Mouse (Mus musculus): ENCODE measurements around the gene Stk38. TPM values are rescaled to one million over a fixed set of nuclear protein-coding genes. Genes with fewer than 3 reads are reported as not detected.

Stk38 gene
- total and polyA plus RNA-seq, 3 experiments: 29.0 to 56.4 (median 56.0) TPM

- no peaks in the 10 kb centered on the region for H3K79me2 ChIP-seq (replicated peaks; ENCODE audit: control insufficient read depth, extremely low read depth, insufficient read depth, poor library complexity, severe bottlenecking)
- in situ Hi-C loops (cut with MboI; ENCODE audit: low pct_ligation_motif_present, low pct_unique_long_range_greater_than_20kb, low sequenced_read_pairs): no loop called here
- H3K27ac ChIP-seq (ENCODE audit: insufficient read depth, low read depth): no peak overlapping the region
- no peaks in the 10 kb centered on the region for H3K9me3 ChIP-seq (replicated peaks; ENCODE audit: low read length)
- peaks cover 2 to 21% of the 10 kb centered on the region in 2 experiments; a peak in 2 of 4 replicates for H3K4me1 ChIP-seq (ENCODE audit: control insufficient read depth in 1 of 2, insufficient read depth in 2 of 2)
- TF ChIP-seq TBP (conservative IDR thresholded peaks at IDR 0.05; ENCODE audit: low read depth, low read length): no peak
- no peak for TF ChIP-seq SIN3A (IDR thresholded peaks at IDR 0.05; ENCODE audit: low read length)
- TF ChIP-seq MAX (IDR thresholded peaks at IDR 0.05; ENCODE audit: low read length): no peak
- DNase-seq (ENCODE audit: extremely low read depth): no peak
- no peak overlapping the region for H3K4me3 ChIP-seq (replicated peaks in 1 of 3; ENCODE audit: low read depth in 2 of 3, low read length in 2 of 3, poor library complexity in 1 of 3)
- peaks cover 52 to 79% of the 10 kb centered on the region in 2 experiments for H3K36me3 ChIP-seq (replicated peaks in 1 of 2; ENCODE audit: control insufficient read depth in 1 of 2, insufficient read depth in 1 of 2, low read length in 1 of 2)
- no peaks in the 10 kb centered on the region for H3K27me3 ChIP-seq (replicated peaks)
- dilution Hi-C loops (cut with MboI; ENCODE audit: extremely low pct_ligation_motif_present, extremely low pct_unique_long_range_greater_than_20kb, low sequenced_read_pairs): no loop called here
- H3K9ac ChIP-seq (ENCODE audit: insufficient read depth, low read depth): no peak overlapping the region
- H3K4me2 ChIP-seq (ENCODE audit: insufficient read depth, low read depth, poor library complexity, severe bottlenecking): no peak overlapping the region
Observed at GRCm38 (mm10) chr17:28988996-28989395, 18.8 kb downstream of the Stk38 start.

- H3K4me2 ChIP-seq (ENCODE audit: insufficient read depth, low read depth, poor library complexity, severe bottlenecking): no peak overlapping the region
- no peak overlapping the region for H3K4me3 ChIP-seq (replicated peaks in 1 of 3; ENCODE audit: low read depth in 2 of 3, low read length in 2 of 3, poor library complexity in 1 of 3)
- H3K4me1 ChIP-seq (ENCODE audit: control insufficient read depth in 1 of 2, insufficient read depth in 2 of 2): peaks cover 2 to 21% of the 10 kb centered on the region in 2 experiments; a peak in 2 of 4 replicates
- H3K9me3 ChIP-seq (replicated peaks; ENCODE audit: low read length): no peaks in the 10 kb centered on the region
- dilution Hi-C loops (cut with MboI; ENCODE audit: extremely low pct_ligation_motif_present, extremely low pct_unique_long_range_greater_than_20kb, low sequenced_read_pairs) (no loop called here), in situ Hi-C loops (cut with MboI; ENCODE audit: low pct_ligation_motif_present, low pct_unique_long_range_greater_than_20kb, low sequenced_read_pairs) (no loop called here)
- H3K27me3 ChIP-seq (replicated peaks): no peaks in the 10 kb centered on the region
- H3K9ac ChIP-seq (ENCODE audit: insufficient read depth, low read depth): no peak overlapping the region
- no peak for DNase-seq (ENCODE audit: extremely low read depth)
- no peak overlapping the region for H3K27ac ChIP-seq (ENCODE audit: insufficient read depth, low read depth)
- TF ChIP-seq BHLHE40 (IDR thresholded peaks at IDR 0.05; ENCODE audit: low read depth, low read length) (no peak), TBP (conservative IDR thresholded peaks at IDR 0.05; ENCODE audit: low read depth, low read length) (no peak), POLR2AphosphoS2 (IDR thresholded peaks at IDR 0.05; ENCODE audit: low read depth, low read length) (no peak), MEF2A (IDR thresholded peaks at IDR 0.05; ENCODE audit: borderline replicate concordance, low read depth, low read length) (no peak), USF1 (IDR thresholded peaks at IDR 0.05; ENCODE audit: low read depth, low read length) (no peak), HCFC1 (IDR thresholded peaks at IDR 0.05; ENCODE audit: low read depth, low read length) (no peak), E2F4 (IDR thresholded peaks at IDR 0.05; ENCODE audit: insufficient replicate concordance, low read depth, low read length) (no peak), SMC3 (IDR thresholded peaks at IDR 0.05; ENCODE audit: low read depth, low read length) (no peak), CHD1 (IDR thresholded peaks at IDR 0.05; ENCODE audit: low read depth, low read length) (no peak), JUN (IDR thresholded peaks at IDR 0.05; ENCODE audit: insufficient read depth, low read depth, low read length) (no peak), ZKSCAN1 (IDR thresholded peaks at IDR 0.05; ENCODE audit: borderline replicate concordance, low read depth, low read length) (no peak), ZMIZ1 (IDR thresholded peaks at IDR 0.05; ENCODE audit: low read depth, low read length) (no peak), MYC (IDR thresholded peaks at IDR 0.05; ENCODE audit: low read depth, low read length) (no peak)
- peaks cover 57 to 84% of the 10 kb centered on the region in 2 experiments for H3K36me3 ChIP-seq (replicated peaks in 1 of 2; ENCODE audit: control insufficient read depth in 1 of 2, insufficient read depth in 1 of 2, low read length in 1 of 2)
- no peaks in the 10 kb centered on the region for H3K79me2 ChIP-seq (replicated peaks; ENCODE audit: control insufficient read depth, extremely low read depth, insufficient read depth, poor library complexity, severe bottlenecking)
Observed at GRCm38 (mm10) chr17:28988291-28988690, 19.5 kb downstream of the Stk38 start.

Measured in CH12.LX (cell line).